Mouse (Mus musculus) gastrocnemius, postnatal 10 days (tissue): ENCODE measurements around the gene Wdtc1. TPM values are rescaled to one million over a fixed set of nuclear protein-coding genes. Genes with fewer than 3 reads are reported as not detected.

ENCODE experiments used
- DNase-seq: peaks from one replicate; pipeline ENCODE4 v3.0.0; 2021; ENCODE audit warnings: mixed read lengths
- microRNA-seq, 2 experiments: library from miRNA; unstranded; fragments of <30 nt; microRNA quantifications; one replicate each; pipeline ENCODE4 v1.2.0; 2021
- total RNA-seq, 2 experiments: library from RNA; stranded (reverse); gene quantifications; 2 replicates each; pipeline ENCODE4 v1.2.3; 2021

Wdtc1 gene
- total RNA-seq, 2 experiments from 2014 or later: 48.9 to 49.0 TPM

DNA sequence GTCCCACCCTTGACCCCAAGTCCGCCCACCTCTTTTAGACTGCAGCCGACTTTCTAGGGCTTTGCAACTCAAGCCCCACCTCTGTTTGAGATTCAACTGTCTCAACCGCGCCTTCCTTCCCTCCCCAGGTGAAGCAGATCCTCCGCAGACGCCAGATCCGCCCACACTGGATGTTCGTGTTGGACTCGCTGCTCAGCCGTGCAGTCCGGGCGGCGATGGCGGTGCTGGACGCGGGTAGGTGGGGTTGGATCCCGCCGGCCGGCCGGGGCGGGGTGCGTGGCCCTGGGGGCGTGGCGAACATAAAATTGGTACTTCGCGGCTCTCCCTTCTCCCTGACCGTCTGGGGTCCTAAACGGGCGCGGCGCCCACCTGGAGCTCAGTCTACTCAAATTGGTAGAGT is 102.1 kb downstream of the Wdtc1 start:
- peak; percentile 47 for DNase-seq

DNA sequence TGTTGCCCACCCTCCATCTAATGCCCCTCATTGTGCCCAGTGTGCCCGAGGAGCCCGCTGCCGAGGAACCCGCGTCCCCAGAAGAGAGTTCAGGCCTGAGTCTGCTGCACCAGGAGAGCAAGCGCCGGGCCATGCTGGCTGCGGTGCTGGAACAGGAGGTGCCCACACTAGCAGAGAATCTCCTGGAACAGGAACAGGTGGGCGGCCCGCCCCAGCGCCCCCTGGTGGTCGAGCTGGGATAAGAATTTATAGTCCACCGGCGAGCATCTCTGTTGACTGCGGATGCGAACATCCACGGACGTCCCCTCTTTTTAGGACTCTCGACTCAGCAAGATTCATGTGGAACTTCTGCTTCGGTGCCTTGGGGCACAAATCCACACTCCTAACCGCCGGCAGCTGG is 102.7 kb downstream of the Wdtc1 start:
- DNase-seq: peak; percentile 93

DNA sequence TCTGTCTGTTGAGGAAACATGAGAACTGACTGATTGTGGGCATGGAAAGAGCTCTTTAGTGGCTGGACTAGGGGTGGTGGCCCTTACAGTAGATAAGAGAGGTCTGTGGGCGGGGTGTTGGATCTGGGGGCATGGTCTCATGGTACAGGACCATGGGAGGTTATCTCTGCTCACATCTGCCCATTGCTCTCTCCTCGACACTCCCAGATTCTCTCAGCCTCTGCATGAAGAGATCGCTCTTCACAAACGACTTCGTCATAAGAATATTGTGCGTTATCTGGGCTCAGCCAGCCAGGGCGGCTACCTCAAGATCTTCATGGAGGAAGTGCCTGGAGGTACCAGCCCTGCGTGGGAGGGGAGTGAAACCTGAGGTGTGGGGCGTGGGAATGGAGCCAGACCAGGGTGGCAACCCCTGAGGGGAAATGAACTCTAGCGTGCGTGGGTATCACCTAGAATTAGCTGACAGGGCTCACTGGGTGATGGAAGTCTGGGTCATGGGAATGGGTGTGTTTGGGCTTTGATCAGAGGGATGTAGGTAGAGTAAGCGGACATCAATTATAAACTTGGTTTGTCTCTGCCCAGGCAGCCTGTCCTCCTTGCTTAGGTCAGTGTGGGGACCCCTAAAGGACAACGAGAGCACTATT is 105.4 kb downstream of the Wdtc1 start:
- DNase-seq: no peak

DNA sequence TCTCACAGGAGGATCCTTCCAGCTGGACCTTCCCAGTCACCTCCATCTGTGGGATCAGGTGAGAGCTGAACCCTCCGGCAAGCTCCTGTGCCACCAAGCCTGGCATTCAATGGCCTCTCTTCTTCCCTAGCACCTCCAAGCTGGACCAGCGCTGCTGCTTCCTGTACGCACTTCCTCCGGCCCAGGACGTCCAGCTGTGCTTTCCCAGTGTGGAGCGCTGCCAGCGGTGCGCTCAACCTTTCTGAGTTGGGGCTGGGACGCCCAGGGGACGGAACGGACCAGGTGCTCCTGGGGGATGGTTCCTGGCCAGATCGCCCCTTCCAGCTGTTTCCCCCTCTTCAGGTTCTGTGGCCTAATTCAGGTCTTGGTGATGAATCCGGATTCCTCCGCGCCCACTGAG is 106.2 kb downstream of the Wdtc1 start:
- no peak for DNase-seq

DNA sequence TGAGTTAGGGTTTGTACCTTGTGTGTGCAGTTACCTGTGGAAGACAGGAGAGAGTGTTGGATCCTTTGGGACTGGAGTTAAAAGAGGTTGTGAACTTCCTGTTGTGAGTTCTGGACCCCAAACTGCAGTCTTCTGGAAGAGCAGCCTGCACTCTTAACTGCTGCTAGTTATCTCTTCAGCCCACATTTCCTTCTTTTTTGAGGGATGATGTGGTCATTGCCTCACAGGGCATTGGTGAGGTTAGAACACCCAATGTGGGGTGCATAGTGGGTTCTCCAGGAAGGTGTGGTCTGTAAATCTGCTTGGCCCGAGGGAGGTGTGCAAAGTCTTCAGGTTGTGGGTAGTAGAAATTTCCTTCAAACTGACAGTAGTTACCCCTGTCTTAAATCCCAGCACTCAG is 109.0 kb downstream of the Wdtc1 start:
- DNase-seq: no peak

DNA sequence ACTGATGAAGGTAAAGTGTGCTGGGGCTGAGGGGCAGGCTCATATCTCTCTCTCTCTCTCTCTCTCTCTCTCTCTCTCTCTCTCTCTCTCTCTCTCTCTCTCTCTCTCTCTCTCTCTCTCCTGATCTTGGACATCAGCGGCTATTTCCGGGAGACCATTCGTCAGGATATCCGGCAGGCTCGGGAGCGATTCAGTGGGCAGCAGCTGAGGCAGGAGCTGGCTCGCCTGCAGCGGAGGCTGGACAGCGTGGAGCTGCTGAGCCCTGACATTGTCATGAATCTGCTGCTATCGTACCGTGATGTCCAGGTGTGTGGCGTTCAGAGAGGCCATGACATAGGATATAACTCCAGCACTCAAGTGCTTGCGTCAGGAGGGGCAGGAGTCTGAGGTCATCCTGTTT is 109.7 kb downstream of the Wdtc1 start:
- DNase-seq: no peak

DNA sequence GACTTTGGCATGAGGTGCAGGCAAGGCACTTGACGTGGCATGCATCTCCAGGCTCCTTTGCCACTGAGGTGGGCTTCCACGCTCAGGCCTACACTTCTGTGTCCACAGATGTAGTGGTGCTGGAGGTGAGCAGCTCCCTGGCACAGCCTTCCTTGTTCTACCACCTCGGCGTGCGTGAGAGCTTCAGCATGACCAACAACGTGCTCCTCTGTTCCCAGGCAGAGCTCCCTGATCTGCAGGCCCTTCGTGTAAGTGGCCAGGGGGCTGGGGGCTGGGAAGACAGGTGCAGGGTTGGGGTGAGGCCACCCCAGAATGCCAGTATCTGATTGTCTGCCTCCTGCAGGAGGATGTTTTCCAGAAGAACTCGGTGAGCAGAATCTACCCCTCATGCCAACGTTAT is 110.6 kb downstream of the Wdtc1 start:
- DNase-seq: no peak

Small RNAs within 50 kb of the gene (microRNA-seq; reads per million reads assigned to microRNA genes)
- gene Mir5122: 3.3 to 8.3 reads per million in 2 experiments

Other genes starting within 250 kb of the Wdtc1 start
- 10 to 100 TPM; 73.1 to 88.7 TPM for gene Wasf2, start 223.0 kb downstream of the Wdtc1 start, total RNA-seq
- gene Cd164l2, start 141.3 kb downstream of the Wdtc1 start, total RNA-seq: not detected
- gene Gpr3, start 140.9 kb downstream of the Wdtc1 start, total RNA-seq: not detected
- gene Map3k6, start 112.7 kb downstream of the Wdtc1 start, total RNA-seq: 1 to 10 TPM; 2.1 to 5.5 TPM
- gene Sytl1, start 90.4 kb downstream of the Wdtc1 start, total RNA-seq: 1 to 10 TPM; 1.1 to 1.4 TPM
- gene Tmem222, start 75.7 kb downstream of the Wdtc1 start, total RNA-seq: 10 to 100 TPM; 23.6 to 25.9 TPM
- 10 to 100 TPM; 17.0 to 22.7 TPM for gene Slc9a1, start 16.2 kb upstream of the Wdtc1 start, total RNA-seq
- under 1 TPM; 0.18 to 0.38 TPM for gene Tent5b, start 126.7 kb upstream of the Wdtc1 start, total RNA-seq
- gene Trnp1, start 145.1 kb upstream of the Wdtc1 start, total RNA-seq: 1 to 10 TPM; 2.2 to 2.7 TPM
- not detected for gene Kdf1, start 165.5 kb upstream of the Wdtc1 start, total RNA-seq
- gene Nudc, start 192.5 kb upstream of the Wdtc1 start, total RNA-seq: 10 to 100 TPM; 53.3 to 62.3 TPM
- under 1 TPM in 1 of 2 experiments, not detected in 1; 0.23 TPM for gene Nr0b2, start 199.9 kb upstream of the Wdtc1 start, total RNA-seq
- gene Gpatch3, start 221.3 kb upstream of the Wdtc1 start, total RNA-seq: 1 to 10 TPM; 4.6 to 5.1 TPM
- 1 to 10 TPM; 5.6 TPM for gene Gpn2, start 230.9 kb upstream of the Wdtc1 start, total RNA-seq
- 1 to 10 TPM; 1.6 TPM for gene Sfn, start 248.7 kb upstream of the Wdtc1 start, total RNA-seq